Mouse (Mus musculus) kidney, postnatal 0 days (tissue): ENCODE results near the gene Ssh3. TPM values are rescaled to one million over a fixed set of nuclear protein-coding genes. Genes with fewer than 3 reads are reported as not detected.

Experiments used
- ATAC-seq: fragments of 200-750 bp; cut with Nextera tagmentation; replicated peaks from 2 replicates; pipeline ENCODE4 v1.8.0; 2017; ENCODE audit warnings: low read depth, moderate number of reproducible peaks, moderate TSS enrichment, moderate library complexity; ENCODE audit not compliant: low FRiP score
- DNase-seq: peaks from one replicate; pipeline ENCODE4 v3.0.0-alpha.2; 2016; ENCODE audit warnings: low spot score
- H3K27ac ChIP-seq: fragments of 300-500 bp; sonication (generic); 2 replicates; pipeline ENCODE4 v1.5.1; 2014; ENCODE audit warnings: mild to moderate bottlenecking
- H3K27me3 ChIP-seq: fragments of 300-500 bp; sonication (generic); 2 replicates; pipeline ENCODE4 v1.6.1; 2014; ENCODE audit warnings: low read length, mixed read lengths; ENCODE audit not compliant: insufficient read depth
- H3K36me3 ChIP-seq: fragments of 300-500 bp; sonication (generic); 2 replicates; pipeline ENCODE4 v1.6.1; 2014; ENCODE audit warnings: low read length, mixed read lengths; ENCODE audit not compliant: insufficient read depth
- H3K4me1 ChIP-seq: fragments of 300-500 bp; sonication (generic); replicated peaks from 2 replicates; pipeline ENCODE4 v1.6.1; 2014; ENCODE audit warnings: antibody characterized with exemption, low read length, mixed read lengths; ENCODE audit not compliant: insufficient read depth
- H3K4me2 ChIP-seq: fragments of 300-500 bp; sonication (generic); 2 replicates; pipeline ENCODE4 v1.6.1; 2014; ENCODE audit warnings: mild to moderate bottlenecking, low read length, moderate library complexity, mixed read lengths
- H3K4me3 ChIP-seq: fragments of 300-500 bp; sonication (generic); replicated peaks from 2 replicates; pipeline ENCODE4 v1.5.1; 2014; ENCODE audit warnings: low read depth, low read length
- H3K9ac ChIP-seq: fragments of 300-500 bp; sonication (generic); 2 replicates; pipeline ENCODE4 v1.6.1; 2014; ENCODE audit warnings: low read depth, low read length
- H3K9me3 ChIP-seq: fragments of 300-500 bp; sonication (generic); replicated peaks from 2 replicates; pipeline ENCODE4 v1.6.1; 2016; ENCODE audit warnings: low read length, inconsistent platforms, mixed read lengths
- CTCF ChIP-seq: IDR thresholded peaks from 2 replicates; pipeline ENCODE4 v1.5.1; 2016; ENCODE audit warnings: antibody characterized with exemption, low read depth, mild to moderate bottlenecking, moderate library complexity
- WGBS: fragments of 180-500 bp; shearing (Covaris S2); extraction: QIAGEN DNeasy Blood & Tissue Kit; methylation state at CpG from one replicate; pipeline ENCODE4 v1.1.7; 2014; 5-methylcytosine and 5-hydroxymethylcytosine counted together
- polyA plus RNA-seq: library from polyadenylated mRNA; unstranded; fragments of >200 nt; fragmentation: Nextera tagmentation; extraction: Ambion mirVana; gene quantifications from 2 replicates; pipeline ENCODE4 v1.2.1, GENCODE M21; 2015

Ssh3 gene
- polyA plus RNA-seq, 1 experiment from 2014 or later: 15.6 TPM

- 88% methylated on average over 7 of the region's 7 CpGs for WGBS
- no peak overlapping the region for H3K27ac ChIP-seq
- peaks cover 27% of the 10 kb centered on the region for H3K4me1 ChIP-seq
- DNase-seq (no peak), ATAC-seq (no peak)
- H3K36me3 ChIP-seq: no peaks in the 10 kb centered on the region
- no peak overlapping the region for H3K4me2 ChIP-seq
- no peak overlapping the region for H3K9ac ChIP-seq
- H3K4me3 ChIP-seq: no peak overlapping the region
- no peak for TF ChIP-seq CTCF
- no peaks in the 10 kb centered on the region for H3K27me3 ChIP-seq
- H3K9me3 ChIP-seq: no peaks in the 10 kb centered on the region
Observed at GRCm38 (mm10) chr19:4226779-4227178, 42.2 kb downstream of the Ssh3 start.

DNA sequence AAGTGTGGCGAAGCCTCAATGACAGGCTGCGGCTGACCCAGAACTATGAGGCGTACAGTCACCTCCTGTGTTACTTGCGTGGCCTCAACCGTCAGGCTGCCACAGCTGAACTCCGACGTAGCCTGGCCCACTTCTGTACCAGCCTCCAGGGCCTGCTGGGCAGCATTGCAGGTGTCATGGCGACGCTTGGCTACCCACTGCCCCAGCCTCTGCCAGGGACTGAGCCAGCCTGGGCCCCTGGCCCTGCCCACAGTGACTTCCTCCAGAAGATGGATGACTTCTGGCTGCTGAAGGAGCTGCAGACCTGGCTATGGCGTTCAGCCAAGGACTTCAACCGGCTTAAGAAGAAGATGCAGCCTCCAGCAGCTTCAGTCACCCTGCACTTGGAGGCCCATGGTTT, 46.8 kb downstream of the Ssh3 start:
- Histone ChIP-seq H3K36me3 (no peaks in the 10 kb centered on the region), H3K27me3 (no peaks in the 10 kb centered on the region), H3K4me2 (0 out of 2 replicates have a peak overlapping the region, but pooled peaks have one; percentile 9), H3K4me3 (no peak overlapping the region), H3K9ac (no peak overlapping the region), H3K27ac (peak overlapping the region; percentile 64; the same call in 1 of the 2 replicates), H3K9me3 (no peaks in the 10 kb centered on the region), H3K4me1 (peaks cover 31% of the 10 kb centered on the region)
- WGBS: 22% methylated on average over 11 of the region's 11 CpGs
- DNase-seq: peak; percentile 46
- peak; percentile 77; the same call in 1 of the 2 replicates for ATAC-seq
- TF ChIP-seq CTCF: no peak

DNA sequence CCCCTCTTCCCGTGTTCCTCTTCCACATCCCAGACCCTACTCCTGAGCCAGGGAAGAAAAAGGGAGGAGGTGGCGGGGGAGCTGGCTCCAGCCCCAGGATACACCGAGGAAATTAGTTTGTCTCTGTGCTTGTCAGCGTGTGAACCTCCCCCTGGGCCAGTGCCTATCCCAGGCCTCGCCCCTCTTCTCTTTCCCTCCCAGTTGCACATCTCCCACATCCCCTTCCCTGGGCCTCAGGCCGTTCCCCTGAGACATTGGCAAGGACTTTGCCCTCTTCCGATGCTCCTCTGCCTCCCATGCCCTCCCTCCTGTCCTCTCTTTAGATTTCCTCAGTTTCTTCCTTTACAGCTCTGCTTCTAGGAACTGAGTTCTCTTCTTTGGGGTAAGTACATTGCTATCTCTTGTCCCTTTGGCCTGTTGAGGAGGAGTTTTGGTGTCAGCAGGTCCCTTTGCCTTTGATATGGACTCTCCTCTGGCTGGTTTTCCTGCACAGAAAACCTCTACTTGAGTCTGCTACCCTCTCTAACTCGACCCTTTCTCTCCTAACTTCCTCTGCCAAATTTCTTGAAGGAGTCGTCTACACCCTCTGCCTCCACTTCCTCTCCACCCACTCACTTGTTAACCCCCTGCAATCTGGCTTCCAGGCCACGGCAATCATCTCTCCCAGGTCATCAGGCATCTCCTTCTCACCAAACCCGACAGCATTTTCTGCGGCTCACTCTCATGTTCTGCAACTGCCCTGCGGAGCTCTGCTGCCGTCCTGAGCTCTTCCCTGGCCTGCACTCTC, 47.8 kb downstream of the Ssh3 start:
- Histone ChIP-seq H3K4me1 (peaks cover 39% of the 10 kb centered on the region), H3K4me2 (peak overlapping the region; percentile 30), H3K4me3 (no peak overlapping the region), H3K9ac (0 out of 2 replicates have a peak overlapping the region, but pooled peaks have one; percentile 31), H3K27ac (peak overlapping the region; percentile 64), H3K9me3 (no peaks in the 10 kb centered on the region), H3K27me3 (no peaks in the 10 kb centered on the region), H3K36me3 (no peaks in the 10 kb centered on the region)
- TF ChIP-seq CTCF: no peak
- no peak for ATAC-seq
- WGBS: 13% methylated on average over 14 of the region's 14 CpGs
- peak; percentile 75 for DNase-seq

DNA sequence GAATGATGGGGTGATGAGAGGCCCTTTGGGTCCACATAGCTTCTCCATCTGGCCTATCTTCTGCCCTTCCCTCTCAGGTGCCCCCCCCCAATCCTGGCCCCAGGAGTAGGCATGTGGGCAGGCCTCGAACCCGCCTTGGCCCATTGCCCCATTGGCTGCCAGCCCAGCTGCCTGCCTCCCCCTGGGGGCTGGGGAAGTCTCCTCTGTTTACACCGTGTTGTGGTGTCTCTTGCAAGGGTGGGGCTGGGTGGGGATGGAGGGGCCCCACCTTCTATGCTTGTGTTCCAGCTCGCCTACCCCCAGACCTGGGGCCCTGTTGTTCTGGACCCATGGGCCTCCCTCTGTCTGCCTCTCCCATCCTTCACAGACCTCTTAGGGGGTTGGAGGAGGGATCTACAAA, 48.6 kb downstream of the Ssh3 start:
- peak overlapping the region; percentile 30; the same call in 1 of the 2 replicates for H3K4me2 ChIP-seq
- H3K9ac ChIP-seq: no peak overlapping the region; the same call in 1 of the 2 replicates
- WGBS: 48% methylated on average over 4 of the region's 4 CpGs
- no peak overlapping the region for H3K4me3 ChIP-seq
- no peaks in the 10 kb centered on the region for H3K9me3 ChIP-seq
- H3K4me1 ChIP-seq: peaks cover 40% of the 10 kb centered on the region
- H3K36me3 ChIP-seq: no peaks in the 10 kb centered on the region
- TF ChIP-seq CTCF: no peak
- DNase-seq (no peak), ATAC-seq (no peak)
- H3K27me3 ChIP-seq: no peaks in the 10 kb centered on the region
- peak overlapping the region; percentile 31 for H3K27ac ChIP-seq

GRCm38 (mm10) chr19:4219943-4220342, 49.0 kb downstream of the Ssh3 start:
- ATAC-seq: no peak

GRCm38 (mm10) chr19:4218784-4219183, 50.2 kb downstream of the Ssh3 start:
- Histone ChIP-seq H3K9ac (no peak overlapping the region), H3K27me3 (no peaks in the 10 kb centered on the region), H3K27ac (no peak overlapping the region), H3K9me3 (no peaks in the 10 kb centered on the region), H3K4me3 (no peak overlapping the region), H3K4me1 (peaks cover 42% of the 10 kb centered on the region), H3K36me3 (no peaks in the 10 kb centered on the region), H3K4me2 (no peak overlapping the region)
- DNase-seq (no peak), ATAC-seq (no peak)
- 86% methylated on average over 1 of the region's 1 CpGs for WGBS
- no peak for TF ChIP-seq CTCF

More at GRCm38 (mm10) chr19:4219943-4220342, 49.0 kb downstream of the Ssh3 start:
- no peak for TF ChIP-seq CTCF
- Histone ChIP-seq H3K27me3 (no peaks in the 10 kb centered on the region), H3K36me3 (no peaks in the 10 kb centered on the region), H3K4me3 (no peak overlapping the region), H3K4me2 (no peak overlapping the region), H3K27ac (no peak overlapping the region), H3K9me3 (no peaks in the 10 kb centered on the region), H3K4me1 (peaks cover 42% of the 10 kb centered on the region), H3K9ac (no peak overlapping the region)
- DNase-seq: no peak
- WGBS: 85% methylated on average over 6 of the region's 6 CpGs
